Mouse (Mus musculus) liver, embryonic 16.5 days (tissue): Measurements from ENCODE around the gene Amz2. TPM values are rescaled to one million over a fixed set of nuclear protein-coding genes. Genes with fewer than 3 reads are reported as not detected.

ENCODE experiments used
- ATAC-seq: fragments of 200-750 bp; cut with Nextera tagmentation; 2 replicates; pipeline ENCODE4 v1.8.0; 2017; ENCODE audit warnings: low read depth, mild to moderate bottlenecking, moderate number of reproducible peaks, moderate library complexity
- H3K27ac ChIP-seq: fragments of 300-500 bp; sonication (generic); 2 replicates; pipeline ENCODE4 v1.5.1; 2014; ENCODE audit warnings: mild to moderate bottlenecking, low read length
- H3K27me3 ChIP-seq: fragments of 300-500 bp; sonication (generic); 2 replicates; pipeline ENCODE4 v1.6.1; 2014; ENCODE audit warnings: low read depth, low read length, mixed read lengths; ENCODE audit not compliant: control insufficient read depth, insufficient read depth
- H3K36me3 ChIP-seq: fragments of 300-500 bp; sonication (generic); 2 replicates; pipeline ENCODE4 v1.6.1; 2014; ENCODE audit warnings: mild to moderate bottlenecking; ENCODE audit not compliant: control insufficient read depth, insufficient read depth
- H3K4me1 ChIP-seq: fragments of 300-500 bp; sonication (generic); 2 replicates; pipeline ENCODE4 v1.6.1; 2014; ENCODE audit warnings: low read depth, low read length, mixed read lengths; ENCODE audit not compliant: control insufficient read depth
- H3K4me2 ChIP-seq: fragments of 300-500 bp; sonication (generic); 2 replicates; pipeline ENCODE4 v1.6.1; 2014; ENCODE audit warnings: low read depth, low read length, mixed read lengths
- H3K4me3 ChIP-seq: fragments of 300-500 bp; sonication (generic); 2 replicates; pipeline ENCODE4 v1.5.1; 2014; ENCODE audit warnings: low read depth, mild to moderate bottlenecking, low read length
- H3K9ac ChIP-seq: fragments of 300-500 bp; sonication (generic); 2 replicates; pipeline ENCODE4 v1.6.1; 2014; ENCODE audit warnings: low read depth, low read length
- H3K9me3 ChIP-seq: fragments of 300-500 bp; sonication (generic); replicated peaks from 2 replicates; pipeline ENCODE4 v1.6.1; 2016; ENCODE audit warnings: low read length; ENCODE audit not compliant: control insufficient read depth
- WGBS: fragments of 180-500 bp; shearing (Covaris S2); extraction: QIAGEN DNeasy Blood & Tissue Kit; methylation state at CpG from one replicate; pipeline ENCODE4 v1.1.7; 2014; ENCODE audit not compliant: insufficient replicate concordance; 5-methylcytosine and 5-hydroxymethylcytosine counted together
- polyA plus RNA-seq: library from polyadenylated mRNA; unstranded; fragments of >200 nt; fragmentation: Nextera tagmentation; extraction: Ambion mirVana; gene quantifications from 2 replicates; pipeline ENCODE4 v1.2.1, GENCODE M21; 2015

Gene Amz2
- polyA plus RNA-seq, 1 experiment from 2014 or later = 11.4 TPM

- Histone ChIP-seq H3K27ac (no peak overlapping the region), H3K4me1 (no peaks in the 10 kb centered on the region; the same call in 1 of the 2 replicates), H3K4me2 (no peak overlapping the region), H3K27me3 (no peaks in the 10 kb centered on the region), H3K9me3 (no peaks in the 10 kb centered on the region), H3K36me3 (peaks cover 52% of the 10 kb centered on the region), H3K4me3 (no peak overlapping the region), H3K9ac (no peak overlapping the region)
- 0 out of 2 replicates have a peak, but pooled peaks have one; percentile 24 for ATAC-seq
- WGBS = 50% methylated on average over 11 of the region's 11 CpGs
Observed at GRCm38 (mm10) chr11:109451169-109451568, 25.4 kb downstream of the Amz2 start.

- H3K36me3 ChIP-seq = peaks cover 82% of the 10 kb centered on the region
- no peak overlapping the region for H3K27ac ChIP-seq
Observed at GRCm38 (mm10) chr11:109456261-109456660, 30.5 kb downstream of the Amz2 start.

GRCm38 (mm10) chr11:109458165-109458564, 32.4 kb downstream of the Amz2 start:
- Histone ChIP-seq H3K4me2 (no peak overlapping the region), H3K27me3 (no peaks in the 10 kb centered on the region), H3K36me3 (peaks cover 84% of the 10 kb centered on the region), H3K9ac (no peak overlapping the region), H3K9me3 (no peaks in the 10 kb centered on the region), H3K4me3 (no peak overlapping the region), H3K4me1 (no peaks in the 10 kb centered on the region; the same call in 1 of the 2 replicates), H3K27ac (no peak overlapping the region)
- no peak for ATAC-seq
- 95% methylated on average over 11 of the region's 11 CpGs for WGBS

More at GRCm38 (mm10) chr11:109456261-109456660, 30.5 kb downstream of the Amz2 start:
- no peak overlapping the region for H3K4me3 ChIP-seq
- no peaks in the 10 kb centered on the region for H3K27me3 ChIP-seq
- WGBS = 88% methylated on average over 5 of the region's 5 CpGs
- no peaks in the 10 kb centered on the region for H3K4me1 ChIP-seq
- no peaks in the 10 kb centered on the region for H3K9me3 ChIP-seq
- H3K9ac ChIP-seq = no peak overlapping the region
- H3K4me2 ChIP-seq = no peak overlapping the region
- no peak for ATAC-seq

- no peak overlapping the region; the same call in 1 of the 2 replicates for H3K27ac ChIP-seq
Observed at GRCm38 (mm10) chr11:109460586-109460985, 34.8 kb downstream of the Amz2 start.

GRCm38 (mm10) chr11:109465068-109465467, 39.3 kb downstream of the Amz2 start:
- no peaks in the 10 kb centered on the region for H3K27me3 ChIP-seq
- H3K27ac ChIP-seq = peak overlapping the region; percentile 70
- ATAC-seq = peak; percentile 93
- peaks cover 41% of the 10 kb centered on the region for H3K4me1 ChIP-seq
- H3K36me3 ChIP-seq = peaks cover 50% of the 10 kb centered on the region
- peak overlapping the region; percentile 3; the same call in 1 of the 2 replicates for H3K4me3 ChIP-seq
- H3K4me2 ChIP-seq = peak overlapping the region; percentile 40
- H3K9me3 ChIP-seq = no peaks in the 10 kb centered on the region
- 55% methylated on average over 4 of the region's 4 CpGs for WGBS
- H3K9ac ChIP-seq = peak overlapping the region; percentile 11; the same call in 1 of the 2 replicates

More at GRCm38 (mm10) chr11:109460586-109460985, 34.8 kb downstream of the Amz2 start:
- peaks cover 10% of the 10 kb centered on the region for H3K4me1 ChIP-seq
- no peaks in the 10 kb centered on the region for H3K9me3 ChIP-seq
- no peaks in the 10 kb centered on the region for H3K27me3 ChIP-seq
- no peak overlapping the region for H3K4me3 ChIP-seq
- WGBS = 51% methylated on average over 5 of the region's 5 CpGs
- H3K4me2 ChIP-seq = no peak overlapping the region
- no peak overlapping the region for H3K9ac ChIP-seq
- H3K36me3 ChIP-seq = peaks cover 72% of the 10 kb centered on the region
- ATAC-seq = no peak

- H3K4me1 ChIP-seq = peaks cover 53% of the 10 kb centered on the region
- H3K4me2 ChIP-seq = no peak overlapping the region
- H3K9me3 ChIP-seq = no peaks in the 10 kb centered on the region
- H3K9ac ChIP-seq = no peak overlapping the region
- 81% methylated on average over 8 of the region's 8 CpGs for WGBS
- H3K27ac ChIP-seq = no peak overlapping the region; the same call in 1 of the 2 replicates
- no peak overlapping the region for H3K4me3 ChIP-seq
- H3K36me3 ChIP-seq = peaks cover 38% of the 10 kb centered on the region
- no peaks in the 10 kb centered on the region for H3K27me3 ChIP-seq
- ATAC-seq = no peak
Observed at GRCm38 (mm10) chr11:109466987-109467386, 41.2 kb downstream of the Amz2 start.

- H3K27me3 ChIP-seq = no peaks in the 10 kb centered on the region
- ATAC-seq = no peak
- no peak overlapping the region for H3K4me2 ChIP-seq
- peaks cover 53% of the 10 kb centered on the region for H3K4me1 ChIP-seq
- no peak overlapping the region for H3K4me3 ChIP-seq
- H3K9me3 ChIP-seq = no peaks in the 10 kb centered on the region
- peaks cover 26% of the 10 kb centered on the region for H3K36me3 ChIP-seq
- no peak overlapping the region for H3K9ac ChIP-seq
- H3K27ac ChIP-seq = peak overlapping the region; percentile 45; the same call in 1 of the 2 replicates
- 60% methylated on average over 5 of the region's 5 CpGs for WGBS
Observed at GRCm38 (mm10) chr11:109468133-109468532, 42.4 kb downstream of the Amz2 start.

- H3K27ac ChIP-seq = peak overlapping the region; percentile 97
- peak overlapping the region; percentile 96 for H3K4me2 ChIP-seq
- no peaks in the 10 kb centered on the region for H3K27me3 ChIP-seq
- ATAC-seq = no peak
- peaks cover 17% of the 10 kb centered on the region for H3K36me3 ChIP-seq
- WGBS = 19% methylated on average over 9 of the region's 9 CpGs
- peaks cover 59% of the 10 kb centered on the region for H3K4me1 ChIP-seq
- peak overlapping the region; percentile 89 for H3K4me3 ChIP-seq
- H3K9ac ChIP-seq = peak overlapping the region; percentile 98
- no peaks in the 10 kb centered on the region for H3K9me3 ChIP-seq
Observed at GRCm38 (mm10) chr11:109470170-109470569, 44.4 kb downstream of the Amz2 start.

- Histone ChIP-seq H3K4me2 (peak overlapping the region; percentile 96), H3K27me3 (no peaks in the 10 kb centered on the region), H3K4me1 (peaks cover 53% of the 10 kb centered on the region), H3K27ac (peak overlapping the region; percentile 97), H3K9ac (peak overlapping the region; percentile 98), H3K9me3 (no peaks in the 10 kb centered on the region), H3K36me3 (peaks cover 17% of the 10 kb centered on the region), H3K4me3 (peak overlapping the region; percentile 89)
- 10% methylated on average over 15 of the region's 15 CpGs for WGBS
- no peak for ATAC-seq
Observed at GRCm38 (mm10) chr11:109470921-109471861, 45.4 kb downstream of the Amz2 start.
